Mouse (Mus musculus) lung, embryonic 16.5 days (tissue): ENCODE data around the gene Tomm20l. TPM values are rescaled to one million over a fixed set of nuclear protein-coding genes. Genes with fewer than 3 reads are reported as not detected.
"Not testable (repeated sequence)": the region's sequence is repeated elsewhere in the genome, so short reads cannot be mapped to it uniquely, and the experiment has no call there.

Source experiments
- ATAC-seq: fragments of 200-750 bp; cut with Nextera tagmentation; 2 replicates; pipeline ENCODE4 v1.8.0; 2017; ENCODE audit warnings: low read depth, mild to moderate bottlenecking, moderate library complexity
- H3K27ac ChIP-seq: fragments of 300-500 bp; sonication (generic); 2 replicates; pipeline ENCODE4 v1.5.1; 2014; ENCODE audit warnings: mild to moderate bottlenecking, control low read depth, low read length
- H3K27me3 ChIP-seq: fragments of 300-500 bp; sonication (generic); 2 replicates; pipeline ENCODE4 v1.6.1; 2014; ENCODE audit warnings: low read depth, low read length, mixed read lengths; ENCODE audit not compliant: control insufficient read depth, insufficient read depth
- H3K36me3 ChIP-seq: fragments of 300-500 bp; sonication (generic); 2 replicates; pipeline ENCODE4 v1.6.1; 2014; ENCODE audit warnings: low read length; ENCODE audit not compliant: control insufficient read depth, insufficient read depth
- H3K4me1 ChIP-seq: fragments of 300-500 bp; sonication (generic); replicated peaks from 2 replicates; pipeline ENCODE4 v1.6.1; 2014; ENCODE audit warnings: low read length, mixed read lengths; ENCODE audit not compliant: control insufficient read depth, insufficient read depth
- H3K4me2 ChIP-seq: fragments of 300-500 bp; sonication (generic); 2 replicates; pipeline ENCODE4 v1.6.1; 2014; ENCODE audit warnings: low read depth, low read length, control low read depth
- H3K4me3 ChIP-seq: fragments of 300-500 bp; sonication (generic); 2 replicates; pipeline ENCODE4 v1.5.1; 2014; ENCODE audit warnings: mild to moderate bottlenecking, low read length, control low read depth
- H3K9ac ChIP-seq: fragments of 300-500 bp; sonication (generic); 2 replicates; pipeline ENCODE4 v1.6.1; 2014; ENCODE audit warnings: low read length, control low read depth
- H3K9me3 ChIP-seq: fragments of 300-500 bp; sonication (generic); 2 replicates; pipeline ENCODE4 v1.6.1; 2016; ENCODE audit warnings: low read length; ENCODE audit not compliant: control insufficient read depth
- WGBS: fragments of 180-500 bp; shearing (Covaris S2); extraction: QIAGEN DNeasy Blood & Tissue Kit; methylation state at CpG from one replicate; pipeline ENCODE4 v1.1.7; 2014; 5-methylcytosine and 5-hydroxymethylcytosine counted together
- polyA plus RNA-seq: library from polyadenylated mRNA; unstranded; fragments of >200 nt; fragmentation: Nextera tagmentation; extraction: Ambion mirVana; gene quantifications from 2 replicates; pipeline ENCODE4 v1.2.1, GENCODE M21; 2015

The Tomm20l gene
- 1.3 and 1.6 TPM in 2 replicates for polyA plus RNA-seq

- ATAC-seq = peak; percentile 48
- Histone ChIP-seq H3K36me3 (no peaks in the 10 kb centered on the region), H3K4me3 (peak within 1 kb of the TSS; percentile 23), H3K27ac (no peak within 1 kb of the TSS), H3K4me2 (peak within 1 kb of the TSS; percentile 48), H3K9ac (peak within 1 kb of the TSS; percentile 42), H3K9me3 (no peaks in the 10 kb centered on the region), H3K27me3 (no peaks in the 10 kb centered on the region), H3K4me1 (peaks cover 11% of the 10 kb centered on the region; the same call in 1 of the 2 replicates)
- WGBS = 11% methylated on average over 33 of the region's 33 CpGs
These were observed at the start of gene Tomm20l for GRCm38 (mm10) chr12:71111331-71111730. TSS of gene Tomm20l (plus strand) at chr12:71111428.

- no peak overlapping the region for H3K4me3 ChIP-seq
- no peak for ATAC-seq
- peaks cover 52% of the 10 kb centered on the region for H3K36me3 ChIP-seq
- no peaks in the 10 kb centered on the region for H3K4me1 ChIP-seq
- no peak overlapping the region for H3K4me2 ChIP-seq
- 90% methylated on average over 17 of the region's 17 CpGs for WGBS
- H3K27me3 ChIP-seq = no peaks in the 10 kb centered on the region
- no peak overlapping the region for H3K27ac ChIP-seq
- no peak overlapping the region for H3K9ac ChIP-seq
- H3K9me3 ChIP-seq = no peaks in the 10 kb centered on the region
These were observed 41.4 kb upstream of the Tomm20l start for GRCm38 (mm10) chr12:71069846-71070245.

GRCm38 (mm10) chr12:71072048-71072447 is 39.2 kb upstream of the Tomm20l start:
- H3K27ac ChIP-seq = no peak overlapping the region
- no peak for ATAC-seq
- H3K9ac ChIP-seq = no peak overlapping the region
- H3K36me3 ChIP-seq = peaks cover 57% of the 10 kb centered on the region
- H3K27me3 ChIP-seq = no peaks in the 10 kb centered on the region
- 91% methylated on average over 4 of the region's 4 CpGs for WGBS
- H3K4me1 ChIP-seq = no peaks in the 10 kb centered on the region
- H3K9me3 ChIP-seq = no peaks in the 10 kb centered on the region
- no peak overlapping the region for H3K4me2 ChIP-seq
- H3K4me3 ChIP-seq = no peak overlapping the region

GRCm38 (mm10) chr12:71073113-71073730 is 38.0 kb upstream of the Tomm20l start:
- 59% methylated on average over 12 of the region's 12 CpGs for WGBS
- H3K4me3 ChIP-seq = no peak overlapping the region
- peak; percentile 66 for ATAC-seq

DNA sequence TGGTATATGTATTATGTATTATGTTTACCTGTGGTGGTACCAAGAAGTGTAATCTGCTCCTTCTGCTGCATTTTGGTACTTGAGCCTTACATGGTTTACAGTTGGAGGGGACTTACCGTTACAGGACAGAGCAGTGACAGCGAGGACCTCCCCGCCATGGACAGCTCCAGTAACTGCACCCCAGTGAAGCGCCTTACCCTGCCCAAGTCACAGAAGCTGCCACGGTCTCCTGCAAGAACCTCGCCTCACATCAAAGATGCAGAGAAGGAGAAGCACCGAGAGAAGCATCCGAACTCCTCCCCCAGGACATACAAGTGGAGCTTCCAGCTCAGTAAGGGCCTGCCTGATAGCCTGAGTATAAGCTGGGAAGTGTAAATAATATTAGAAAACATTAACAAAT is 24.9 kb upstream of the Tomm20l start:
- H3K36me3 ChIP-seq = no peaks in the 10 kb centered on the region; the same call in 1 of the 2 replicates
- H3K27ac ChIP-seq = no peak overlapping the region
- no peak for ATAC-seq
- WGBS = 80% methylated on average over 8 of the region's 8 CpGs
- no peaks in the 10 kb centered on the region for H3K9me3 ChIP-seq
- H3K27me3 ChIP-seq = no peaks in the 10 kb centered on the region
- H3K4me2 ChIP-seq = no peak overlapping the region
- no peak overlapping the region for H3K4me3 ChIP-seq
- H3K9ac ChIP-seq = no peak overlapping the region
- no peaks in the 10 kb centered on the region for H3K4me1 ChIP-seq

More at GRCm38 (mm10) chr12:71073113-71073730, 38.0 kb upstream of the Tomm20l start:
- Histone ChIP-seq H3K27me3 (no peaks in the 10 kb centered on the region), H3K36me3 (peaks cover 50% of the 10 kb centered on the region), H3K4me1 (no peaks in the 10 kb centered on the region), H3K9ac (no peak overlapping the region), H3K4me2 (no peak overlapping the region), H3K27ac (no peak overlapping the region), H3K9me3 (no peaks in the 10 kb centered on the region)

GRCm38 (mm10) chr12:71104275-71104674 is 7.0 kb upstream of the Tomm20l start:
- not testable (repeated sequence) for ATAC-seq, H3K4me2 ChIP-seq, H3K4me1 ChIP-seq, H3K4me3 ChIP-seq, H3K9me3 ChIP-seq, H3K9ac ChIP-seq, H3K27ac ChIP-seq, H3K36me3 ChIP-seq, H3K27me3 ChIP-seq
- WGBS = 76% methylated on average over 4 of the region's 4 CpGs

- 0 out of 2 replicates have a peak, but pooled peaks cover 4% of the 10 kb centered on the region for H3K4me1 ChIP-seq
- no peak overlapping the region for H3K4me2 ChIP-seq
- no peak overlapping the region for H3K27ac ChIP-seq
- no peaks in the 10 kb centered on the region for H3K36me3 ChIP-seq
- no peak for ATAC-seq
- H3K9ac ChIP-seq = no peak overlapping the region
- no peaks in the 10 kb centered on the region for H3K27me3 ChIP-seq
- H3K4me3 ChIP-seq = no peak overlapping the region
- WGBS = 80% methylated on average over 6 of the region's 6 CpGs
- H3K9me3 ChIP-seq = no peaks in the 10 kb centered on the region
These were observed 3.9 kb upstream of the Tomm20l start for GRCm38 (mm10) chr12:71107216-71107771.

DNA sequence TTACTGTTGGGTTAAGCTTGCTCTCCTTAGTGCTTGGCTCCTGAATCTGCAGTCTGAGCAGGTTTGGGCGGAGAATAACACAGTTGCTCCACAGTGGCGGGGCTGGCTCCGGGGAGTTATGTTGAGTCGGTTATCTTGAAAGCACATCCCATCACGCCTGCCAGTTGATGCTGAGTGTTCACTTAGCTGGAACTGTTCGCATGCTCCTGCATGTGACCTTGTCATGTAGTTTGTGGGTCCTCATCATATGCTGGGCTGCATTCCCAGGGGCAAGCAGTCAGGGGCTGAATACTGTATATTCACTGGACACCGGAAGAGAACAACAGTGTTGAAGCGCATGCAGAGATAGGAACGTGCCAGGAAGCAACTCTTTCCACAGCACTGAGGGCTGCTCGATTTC is 1.8 kb downstream of the Tomm20l start:
- ATAC-seq = peak; percentile 44; the same call in 1 of the 2 replicates
- 46% methylated on average over 10 of the region's 10 CpGs for WGBS

DNA sequence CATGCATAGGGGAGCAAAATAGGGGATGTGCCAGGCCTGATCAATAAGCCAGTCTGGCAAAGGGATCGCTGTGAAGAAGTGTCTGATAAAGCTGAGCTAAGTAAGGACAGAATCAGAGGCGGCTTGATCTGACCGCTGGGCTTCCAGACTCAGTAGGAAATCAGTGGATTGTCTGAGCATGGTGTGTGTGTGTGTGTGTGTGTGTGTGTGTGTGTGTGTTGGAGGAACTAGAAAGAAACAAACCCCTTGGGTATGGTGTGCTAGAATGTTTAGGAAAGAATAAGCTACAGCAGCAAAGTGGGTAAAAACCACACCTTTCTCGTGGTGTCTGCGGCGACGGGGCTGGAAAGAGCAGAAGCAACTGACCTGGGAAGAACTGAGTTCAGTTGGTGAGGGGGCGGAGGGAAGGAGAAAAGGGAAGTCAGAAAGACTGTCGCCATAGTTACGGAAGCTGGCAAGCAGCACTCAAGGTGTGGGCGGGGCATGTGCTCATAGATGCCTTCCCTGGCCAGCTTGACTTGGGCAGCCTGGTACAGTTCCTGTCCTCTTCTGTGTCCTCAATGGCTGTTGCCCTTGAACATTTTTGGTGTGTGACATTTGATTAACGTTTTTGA is 2.6 kb downstream of the Tomm20l start:
- no peaks in the 10 kb centered on the region for H3K27me3 ChIP-seq
- peak overlapping the region; percentile 2; the same call in 1 of the 2 replicates for H3K4me2 ChIP-seq
- peak; percentile 79 for ATAC-seq
- H3K9ac ChIP-seq = 0 out of 2 replicates have a peak overlapping the region, but pooled peaks have one; percentile 3
- peaks cover 11% of the 10 kb centered on the region; the same call in 1 of the 2 replicates for H3K4me1 ChIP-seq
- H3K4me3 ChIP-seq = no peak overlapping the region
- H3K27ac ChIP-seq = no peak overlapping the region
- no peaks in the 10 kb centered on the region for H3K9me3 ChIP-seq
- H3K36me3 ChIP-seq = no peaks in the 10 kb centered on the region
- WGBS = 28% methylated on average over 12 of the region's 12 CpGs

More for the DNA sequence above, 1.8 kb downstream of the Tomm20l start:
- H3K36me3 ChIP-seq = no peaks in the 10 kb centered on the region
- peaks cover 11% of the 10 kb centered on the region; the same call in 1 of the 2 replicates for H3K4me1 ChIP-seq
- no peaks in the 10 kb centered on the region for H3K9me3 ChIP-seq
- H3K9ac ChIP-seq = no peak overlapping the region
- H3K27ac ChIP-seq = no peak overlapping the region
- no peak overlapping the region for H3K4me3 ChIP-seq
- no peaks in the 10 kb centered on the region for H3K27me3 ChIP-seq
- peak overlapping the region; percentile 1; the same call in 1 of the 2 replicates for H3K4me2 ChIP-seq
